Mouse (Mus musculus): ENCODE measurements around the gene Psmd1. TPM values are rescaled to one million over a fixed set of nuclear protein-coding genes. Genes with fewer than 3 reads are reported as not detected.

The Psmd1 gene
- polyA plus RNA-seq, 1 experiment from 2014 or later: 216 TPM

DNA sequence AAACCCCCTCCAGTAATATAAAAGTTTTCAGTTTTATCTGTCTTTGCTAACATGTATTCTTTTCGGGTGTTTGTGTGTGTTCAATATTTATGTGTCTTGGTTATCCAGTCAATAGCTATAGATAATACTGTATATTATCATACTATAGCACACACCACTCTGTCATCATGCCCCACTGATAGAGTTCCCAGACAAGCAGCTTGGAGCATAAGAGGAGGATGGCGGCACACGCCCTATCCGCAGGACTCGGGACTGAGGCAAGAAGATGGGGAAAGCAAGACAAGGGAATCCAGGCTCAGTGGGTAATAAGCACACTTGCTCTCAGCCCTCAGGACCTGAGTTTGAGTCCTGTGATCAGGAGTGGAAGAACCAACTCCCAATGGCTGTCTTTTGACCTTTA, 96.3 kb downstream of the Psmd1 start:
- ATAC-seq (ENCODE audit: low FRiP score): no peak
- no peaks in the 10 kb centered on the region for H3K4me1 ChIP-seq (replicated peaks; ENCODE audit: control insufficient read depth, insufficient read depth, low read length)
- WGBS: 92% methylated on average over 5 of the region's 5 CpGs
- no peaks in the 10 kb centered on the region for H3K27me3 ChIP-seq (ENCODE audit: control insufficient read depth, insufficient read depth, low read length)
- no peak overlapping the region for H3K4me3 ChIP-seq (ENCODE audit: low read depth, low read length)
- H3K9ac ChIP-seq (ENCODE audit: low read depth, low read length): no peak overlapping the region
- H3K4me2 ChIP-seq (replicated peaks; ENCODE audit: low read depth, low read length): no peak overlapping the region
- peaks cover 3% of the 10 kb centered on the region; the same call in 1 of the 2 replicates for H3K36me3 ChIP-seq (ENCODE audit: control insufficient read depth, insufficient read depth, low read length)
- H3K9me3 ChIP-seq (ENCODE audit: control insufficient read depth, low read length): no peaks in the 10 kb centered on the region
- no peak for DNase-seq (ENCODE audit: low spot score)
- no peak overlapping the region for H3K27ac ChIP-seq (ENCODE audit: low read depth, low read length)

DNA sequence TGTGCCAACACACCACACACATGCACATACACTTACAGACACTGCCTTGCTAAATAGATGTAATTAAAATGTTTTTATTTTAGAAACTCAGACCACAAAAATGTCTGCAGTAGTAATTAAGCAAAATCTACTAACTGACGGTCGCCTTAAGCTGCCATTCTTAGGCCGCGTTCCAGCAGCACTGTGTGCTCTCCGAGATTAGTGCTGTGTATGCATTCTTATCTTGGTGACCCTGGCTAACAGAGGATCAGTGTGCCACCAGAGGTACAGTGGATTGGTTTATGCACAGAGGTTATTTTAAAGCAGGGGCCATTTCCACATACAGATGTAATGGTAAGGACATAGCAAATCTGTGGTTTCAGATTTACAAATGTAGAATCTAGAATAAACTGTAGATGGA, 96.9 kb downstream of the Psmd1 start:
- Histone ChIP-seq H3K9ac (ENCODE audit: low read depth, low read length) (no peak overlapping the region), H3K27me3 (ENCODE audit: control insufficient read depth, insufficient read depth, low read length) (no peaks in the 10 kb centered on the region), H3K4me3 (ENCODE audit: low read depth, low read length) (no peak overlapping the region), H3K4me2 (replicated peaks; ENCODE audit: low read depth, low read length) (no peak overlapping the region), H3K4me1 (replicated peaks; ENCODE audit: control insufficient read depth, insufficient read depth, low read length) (no peaks in the 10 kb centered on the region), H3K9me3 (ENCODE audit: control insufficient read depth, low read length) (no peaks in the 10 kb centered on the region), H3K27ac (ENCODE audit: low read depth, low read length) (no peak overlapping the region), H3K36me3 (ENCODE audit: control insufficient read depth, insufficient read depth, low read length) (peaks cover 3% of the 10 kb centered on the region; the same call in 1 of the 2 replicates)
- ATAC-seq (ENCODE audit: low FRiP score) (no peak), DNase-seq (ENCODE audit: low spot score) (no peak)
- WGBS: 96% methylated on average over 5 of the region's 5 CpGs

GRCm38 (mm10) chr1:86174602-86175001, 110.4 kb downstream of the Psmd1 start:
- ATAC-seq (ENCODE audit: low FRiP score) (no peak), DNase-seq (ENCODE audit: low spot score) (no peak)
- Histone ChIP-seq H3K4me3 (ENCODE audit: low read depth, low read length) (no peak overlapping the region), H3K27ac (ENCODE audit: low read depth, low read length) (no peak overlapping the region), H3K4me1 (replicated peaks; ENCODE audit: control insufficient read depth, insufficient read depth, low read length) (no peaks in the 10 kb centered on the region), H3K9ac (ENCODE audit: low read depth, low read length) (no peak overlapping the region), H3K4me2 (replicated peaks; ENCODE audit: low read depth, low read length) (no peak overlapping the region), H3K9me3 (ENCODE audit: control insufficient read depth, low read length) (no peaks in the 10 kb centered on the region), H3K36me3 (ENCODE audit: control insufficient read depth, insufficient read depth, low read length) (no peaks in the 10 kb centered on the region; the same call in 1 of the 2 replicates), H3K27me3 (ENCODE audit: control insufficient read depth, insufficient read depth, low read length) (no peaks in the 10 kb centered on the region)
- WGBS: 97% methylated on average over 5 of the region's 5 CpGs

GRCm38 (mm10) chr1:86176066-86176465, 111.9 kb downstream of the Psmd1 start:
- Histone ChIP-seq H3K36me3 (ENCODE audit: control insufficient read depth, insufficient read depth, low read length) (no peaks in the 10 kb centered on the region; the same call in 1 of the 2 replicates), H3K27me3 (ENCODE audit: control insufficient read depth, insufficient read depth, low read length) (no peaks in the 10 kb centered on the region), H3K9me3 (ENCODE audit: control insufficient read depth, low read length) (no peaks in the 10 kb centered on the region), H3K9ac (ENCODE audit: low read depth, low read length) (no peak overlapping the region), H3K4me3 (ENCODE audit: low read depth, low read length) (no peak overlapping the region), H3K4me1 (replicated peaks; ENCODE audit: control insufficient read depth, insufficient read depth, low read length) (no peaks in the 10 kb centered on the region), H3K27ac (ENCODE audit: low read depth, low read length) (no peak overlapping the region), H3K4me2 (replicated peaks; ENCODE audit: low read depth, low read length) (no peak overlapping the region)
- ATAC-seq (ENCODE audit: low FRiP score) (no peak), DNase-seq (ENCODE audit: low spot score) (no peak)
- WGBS: 57% methylated on average over 2 of the region's 2 CpGs

GRCm38 (mm10) chr1:86178462-86179253, 114.5 kb downstream of the Psmd1 start:
- peak; percentile 92 for DNase-seq (ENCODE audit: low spot score)
- WGBS: 48% methylated on average over 7 of the region's 7 CpGs
- Histone ChIP-seq H3K27ac (ENCODE audit: low read depth, low read length) (no peak overlapping the region), H3K9ac (ENCODE audit: low read depth, low read length) (no peak overlapping the region), H3K4me1 (replicated peaks; ENCODE audit: control insufficient read depth, insufficient read depth, low read length) (no peaks in the 10 kb centered on the region), H3K27me3 (ENCODE audit: control insufficient read depth, insufficient read depth, low read length) (no peaks in the 10 kb centered on the region), H3K9me3 (ENCODE audit: control insufficient read depth, low read length) (no peaks in the 10 kb centered on the region), H3K36me3 (ENCODE audit: control insufficient read depth, insufficient read depth, low read length) (no peaks in the 10 kb centered on the region), H3K4me2 (replicated peaks; ENCODE audit: low read depth, low read length) (no peak overlapping the region), H3K4me3 (ENCODE audit: low read depth, low read length) (no peak overlapping the region)
- ATAC-seq (ENCODE audit: low FRiP score): peak; percentile 71

DNA sequence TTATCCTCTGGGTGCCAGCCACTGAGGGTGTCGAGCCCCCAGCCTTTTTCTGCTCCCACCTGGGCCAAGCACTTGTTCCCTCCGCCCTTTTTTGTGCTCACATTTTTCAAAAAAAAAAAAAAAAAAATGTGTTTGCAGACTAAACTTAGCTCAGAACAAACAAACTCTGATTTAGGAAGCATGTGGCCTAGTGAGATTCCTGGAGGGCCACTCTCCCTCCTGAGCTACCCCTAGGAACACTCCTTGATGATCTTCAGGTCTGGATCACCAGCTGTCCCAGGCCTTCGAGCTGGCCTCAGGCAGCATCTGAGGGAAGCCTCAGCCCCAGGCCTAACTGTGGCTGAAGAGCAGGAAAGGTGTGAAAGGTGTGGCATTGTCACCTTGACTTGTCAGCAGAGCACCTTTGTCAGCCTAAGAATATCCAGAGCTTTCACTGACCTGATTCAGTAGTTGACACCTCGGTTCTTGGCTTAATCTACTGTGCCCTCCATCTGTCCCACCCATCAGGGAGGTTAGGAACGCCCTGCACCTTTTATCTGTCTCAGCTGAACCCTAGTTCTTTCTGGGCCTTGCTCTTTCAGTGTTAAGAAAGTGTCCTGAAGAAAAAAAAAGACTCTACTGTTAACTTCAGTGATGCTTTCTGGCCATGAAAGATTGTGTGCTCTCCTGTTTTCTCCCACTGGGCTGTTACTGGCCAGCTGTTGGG, 118.0 kb downstream of the Psmd1 start:
- H3K4me2 ChIP-seq (replicated peaks; ENCODE audit: low read depth, low read length): no peak overlapping the region
- no peak overlapping the region for H3K27ac ChIP-seq (ENCODE audit: low read depth, low read length)

GRCm38 (mm10) chr1:86183577-86184263, 119.5 kb downstream of the Psmd1 start:
- 91% methylated on average over 4 of the region's 4 CpGs for whole genome bisulfite sequencing
- no peak for DNase-seq (ENCODE audit: low spot score)
- no peaks in the 10 kb centered on the region for H3K27me3 ChIP-seq (ENCODE audit: control insufficient read depth, insufficient read depth, low read length)
- no peak overlapping the region for H3K4me3 ChIP-seq (ENCODE audit: low read depth, low read length)
- no peak for ATAC-seq (ENCODE audit: low FRiP score)
- H3K27ac ChIP-seq (ENCODE audit: low read depth, low read length): no peak overlapping the region
- no peaks in the 10 kb centered on the region for H3K36me3 ChIP-seq (ENCODE audit: control insufficient read depth, insufficient read depth, low read length)
- H3K4me2 ChIP-seq (replicated peaks; ENCODE audit: low read depth, low read length): no peak overlapping the region
- no peaks in the 10 kb centered on the region for H3K4me1 ChIP-seq (replicated peaks; ENCODE audit: control insufficient read depth, insufficient read depth, low read length)
- no peaks in the 10 kb centered on the region for H3K9me3 ChIP-seq (ENCODE audit: control insufficient read depth, low read length)
- no peak overlapping the region for H3K9ac ChIP-seq (ENCODE audit: low read depth, low read length)

More for the DNA sequence above, 118.0 kb downstream of the Psmd1 start:
- Histone ChIP-seq H3K27me3 (ENCODE audit: control insufficient read depth, insufficient read depth, low read length) (no peaks in the 10 kb centered on the region), H3K9ac (ENCODE audit: low read depth, low read length) (no peak overlapping the region), H3K9me3 (ENCODE audit: control insufficient read depth, low read length) (no peaks in the 10 kb centered on the region), H3K4me3 (ENCODE audit: low read depth, low read length) (no peak overlapping the region), H3K36me3 (ENCODE audit: control insufficient read depth, insufficient read depth, low read length) (no peaks in the 10 kb centered on the region), H3K4me1 (replicated peaks; ENCODE audit: control insufficient read depth, insufficient read depth, low read length) (no peaks in the 10 kb centered on the region)
- WGBS: 87% methylated on average over 5 of the region's 5 CpGs
- ATAC-seq (ENCODE audit: low FRiP score) (no peak), DNase-seq (ENCODE audit: low spot score) (no peak)

GRCm38 (mm10) chr1:86186762-86187161, 122.6 kb downstream of the Psmd1 start:
- ATAC-seq (ENCODE audit: low FRiP score): no peak
- 87% methylated on average over 7 of the region's 7 CpGs for WGBS
- Histone ChIP-seq H3K9me3 (ENCODE audit: control insufficient read depth, low read length) (no peaks in the 10 kb centered on the region), H3K27ac (ENCODE audit: low read depth, low read length) (no peak overlapping the region), H3K36me3 (ENCODE audit: control insufficient read depth, insufficient read depth, low read length) (no peaks in the 10 kb centered on the region), H3K9ac (ENCODE audit: low read depth, low read length) (no peak overlapping the region), H3K4me3 (ENCODE audit: low read depth, low read length) (no peak overlapping the region), H3K4me1 (replicated peaks; ENCODE audit: control insufficient read depth, insufficient read depth, low read length) (no peaks in the 10 kb centered on the region), H3K4me2 (replicated peaks; ENCODE audit: low read depth, low read length) (no peak overlapping the region), H3K27me3 (ENCODE audit: control insufficient read depth, insufficient read depth, low read length) (no peaks in the 10 kb centered on the region)
- DNase-seq (ENCODE audit: low spot score): no peak

Data from hindbrain, embryonic 11.5 days (tissue).